9 mouse cellular contexts compared by ENCODE assay signal in genomic region chr19:29924638-29925258, GRCm38 (mm10). TPM values are rescaled to one million over a fixed set of nuclear protein-coding genes. Genes with fewer than 3 reads are reported as not detected.
DNase-seq lines count a peak whose midpoint lies in the region; ATAC-seq and TF ChIP-seq lines count a peak whose summit lies in the region.
"Had no signal": no experiment of that assay in that cellular context is flagged by ENCODE, and none has a peak within 500 bp of the region (broad histone marks: within the 10 kb centered on the region; RNA-seq: fewer than 3 reads in every experiment).

Gene Il33, plus strand, starts transcription at chr19:29925114.

- peak; percentile 69 for DNase-seq in urinary bladder, postnatal 14 days (ENCODE audit: low spot score)
- DNase-seq in urinary bladder, postnatal 10 days (ENCODE audit: low spot score), result no peak
- peak; percentile 80 for DNase-seq in forebrain, postnatal 0 days
- DNase-seq in heart, postnatal 25 days (ENCODE audit: low spot score), result peak; percentile 38
- peak; percentile 27 to 60 for DNase-seq in layer of hippocampus, postnatal 10 days (ENCODE audit: low spot score in 2 of 2)
- DNase-seq in spleen, postnatal 4 days (ENCODE audit: low spot score in 2 of 2), result no peak

- H3K4me1 ChIP-seq in forebrain, postnatal 0 days (ENCODE audit: insufficient read depth), result no peaks in the 10 kb centered on the region

- H3K4me3 ChIP-seq in forebrain, postnatal 0 days (ENCODE audit: low read depth, low read length), result no peak within 1 kb of the TSS
- H3K4me3 ChIP-seq in myocyte, result no peak within 1 kb of the TSS

- no peak for TF ChIP-seq CTCF in forebrain, postnatal 0 days (IDR thresholded peaks at IDR 0.05; ENCODE audit: low read depth)

- 35% methylated on average over 10 of the region's 10 CpGs for WGBS in forebrain, postnatal 0 days

- no peaks in the 10 kb centered on the region for H3K36me3 ChIP-seq in forebrain, postnatal 0 days (ENCODE audit: insufficient read depth)
- H3K36me3 ChIP-seq in myocyte (ENCODE audit: control insufficient read depth, insufficient read depth), result no peaks in the 10 kb centered on the region

- H3ac ChIP-seq in myocyte (ENCODE audit: control insufficient read depth, insufficient read length), result no peak within 1 kb of the TSS

- H3K9ac ChIP-seq in forebrain, postnatal 0 days, result no peak within 1 kb of the TSS
- H3K9ac ChIP-seq: liver, embryonic 14.5 days had no signal

- no peak for TF ChIP-seq POLR2A in myocyte (IDR thresholded peaks at IDR 0.05; ENCODE audit: insufficient read length, low read depth)

- no peaks in the 10 kb centered on the region for H3K27me3 ChIP-seq in forebrain, postnatal 0 days (ENCODE audit: insufficient read depth, low read length)
- H3K27me3 ChIP-seq in myocyte (ENCODE audit: control insufficient read depth, insufficient read depth, insufficient read length), result no peaks in the 10 kb centered on the region

- no peak within 1 kb of the TSS for H3K27ac ChIP-seq in forebrain, postnatal 0 days (ENCODE audit: low read depth, low read length)
- H3K27ac ChIP-seq: liver, embryonic 14.5 days had no signal

- H3K79me2 ChIP-seq in myocyte (ENCODE audit: control insufficient read depth, insufficient read depth), result no peaks in the 10 kb centered on the region

- intact Hi-C loops in heart, postnatal 25 days (cut with DNase I), result no loop called here

- H3K4me2 ChIP-seq in forebrain, postnatal 0 days (ENCODE audit: low read depth), result peak within 1 kb of the TSS; percentile 26; the same call in 1 of the 2 replicates
- peak within 1 kb of the TSS; percentile 25 for H3K4me2 ChIP-seq in myocyte (ENCODE audit: low read depth)

- no peaks in the 10 kb centered on the region for H3K9me3 ChIP-seq in forebrain, postnatal 0 days (ENCODE audit: low read length)

- peak; percentile 40; the same call in 1 of the 2 replicates for ATAC-seq in forebrain, postnatal 0 days
- no peak for ATAC-seq in megakaryocyte-erythroid progenitor cell, adult 5-6 weeks (replicated peaks; ENCODE audit: low FRiP score, low TSS enrichment, poor library complexity, severe bottlenecking)

TF ChIP-seq in myocyte, 11 proteins besides CTCF, POLR2A, EP300 and RAD21:
- TF ChIP-seq MYOG (IDR thresholded peaks at IDR 0.05; ENCODE audit: control insufficient read depth in 1 of 3, insufficient read depth in 1 of 3, insufficient read length in 2 of 3, low read depth in 2 of 3) (no peak), USF1 (IDR thresholded peaks at IDR 0.05; ENCODE audit: low read depth) (no peak), TCF12 (IDR thresholded peaks at IDR 0.05; ENCODE audit: insufficient read depth, poor library complexity, severe bottlenecking) (no peak), E2F4 (IDR thresholded peaks at IDR 0.05; ENCODE audit: insufficient read depth) (no peak), MYOD1 (IDR thresholded peaks at IDR 0.05; ENCODE audit: control insufficient read depth in 1 of 3, insufficient read length in 2 of 3, low read depth in 2 of 3) (no peak), POLR2AphosphoS2 (IDR thresholded peaks at IDR 0.05; ENCODE audit: insufficient read length, low read depth) (no peak), SRF (IDR thresholded peaks at IDR 0.05; ENCODE audit: control insufficient read depth, insufficient read length, low read depth) (no peak), TCF3 (IDR thresholded peaks at IDR 0.05; ENCODE audit: insufficient read length, low read depth) (no peak), CEBPB (IDR thresholded peaks at IDR 0.05; ENCODE audit: insufficient read depth, poor library complexity, severe bottlenecking) (no peak), MAX (IDR thresholded peaks at IDR 0.05; ENCODE audit: low read depth) (no peak), REST (IDR thresholded peaks at IDR 0.05; ENCODE audit: insufficient read depth, insufficient read length) (no peak)

RNA-seq across cellular contexts. Expression of gene Il33, which starts in this region (rescaled TPM):
- total RNA-seq in forebrain, postnatal 0 days (2014; rRNA removed), result 1.2 TPM in 2 replicates
- 0.86 and 1.6 TPM in 2 replicates for polyA plus RNA-seq in forebrain, postnatal 0 days (2015; fragmentation: Nextera tagmentation; extraction: Ambion mirVana)
- total RNA-seq in heart, postnatal 25 days (2021), result 1 to 10 TPM; 3.9 to 6.1 TPM
- total RNA-seq in layer of hippocampus, postnatal 10 days (2021), result 10 to 100 TPM in 1 of 2 experiments, 1 to 10 TPM in 1; 8.3 to 11.4 TPM
- polyA plus RNA-seq in myocyte (2012; fragmentation: generic; extraction: Trizol), result 1.4 TPM
- not detected in 2 replicates for total RNA-seq in megakaryocyte-erythroid progenitor cell, adult 5-6 weeks (2014; fragmentation: Nextera tagmentation)
- total RNA-seq in megakaryocyte-erythroid progenitor cell, adult 5-6 weeks (2017), result not detected in 2 replicates

Comparison
In these comparisons a context has a peak if more than half of its experiments do, and no peak if none do; other contexts are left out.
1. DNase-seq: peak in urinary bladder, postnatal 14 days (single experiment), forebrain, postnatal 0 days (single experiment), heart, postnatal 25 days (single experiment) and layer of hippocampus, postnatal 10 days (2 of 2); none in urinary bladder, postnatal 10 days (single experiment) and spleen, postnatal 4 days (0 of 2).